Mouse (Mus musculus) MEL-GATA-1-ER (cell line): ENCODE results near the gene Tmem91.

Source experiments
- DNase-seq: peaks from one replicate; pipeline ENCODE4 v3.0.0-alpha.2; 2012; ENCODE audit warnings: low read depth; ENCODE audit errors: extremely low read depth

The Tmem91 gene

GRCm38 (mm10) chr7:25671686-25672085, 3.3 kb downstream of the Tmem91 start:
- DNase-seq: no peak

DNA sequence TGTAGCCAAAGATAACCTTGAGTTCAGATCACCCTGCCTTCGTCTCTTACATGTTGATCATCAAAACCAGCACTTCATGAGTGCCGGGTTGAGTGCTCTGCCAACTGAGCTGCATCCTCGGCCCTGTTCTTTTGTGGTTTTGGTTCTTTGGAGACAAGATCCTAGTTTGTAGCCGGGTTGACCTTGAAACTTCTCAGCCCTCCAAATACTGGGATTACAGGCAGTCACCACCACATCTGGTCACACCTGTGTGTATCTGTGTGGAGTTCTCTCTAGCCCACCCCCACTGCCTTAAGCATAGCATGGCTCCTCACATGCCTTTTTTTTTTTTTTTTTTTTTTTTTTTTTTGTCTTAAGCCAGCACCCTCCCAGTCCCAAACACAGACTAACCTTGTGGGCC, 4.9 kb downstream of the Tmem91 start:
- no peak for DNase-seq

DNA sequence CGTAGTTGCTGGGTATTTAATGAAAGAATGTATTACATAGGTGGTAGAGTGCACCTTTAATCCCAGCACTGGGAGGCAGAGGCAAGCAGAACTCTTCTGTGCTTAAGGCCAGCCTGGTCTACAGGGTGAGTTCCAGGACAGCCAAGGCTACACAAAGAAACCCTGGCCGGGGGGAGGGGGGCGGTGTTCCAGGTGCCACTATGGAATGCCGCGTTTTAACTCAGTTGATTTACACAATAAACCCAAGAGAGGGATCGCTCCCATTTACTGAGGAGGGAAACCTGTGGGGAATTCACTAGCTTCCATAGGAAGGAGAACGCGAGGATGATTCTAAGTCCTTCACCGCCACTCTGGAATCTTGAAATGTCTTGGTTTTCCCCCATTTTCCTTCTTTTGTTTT, 5.3 kb downstream of the Tmem91 start:
- DNase-seq: no peak

DNA sequence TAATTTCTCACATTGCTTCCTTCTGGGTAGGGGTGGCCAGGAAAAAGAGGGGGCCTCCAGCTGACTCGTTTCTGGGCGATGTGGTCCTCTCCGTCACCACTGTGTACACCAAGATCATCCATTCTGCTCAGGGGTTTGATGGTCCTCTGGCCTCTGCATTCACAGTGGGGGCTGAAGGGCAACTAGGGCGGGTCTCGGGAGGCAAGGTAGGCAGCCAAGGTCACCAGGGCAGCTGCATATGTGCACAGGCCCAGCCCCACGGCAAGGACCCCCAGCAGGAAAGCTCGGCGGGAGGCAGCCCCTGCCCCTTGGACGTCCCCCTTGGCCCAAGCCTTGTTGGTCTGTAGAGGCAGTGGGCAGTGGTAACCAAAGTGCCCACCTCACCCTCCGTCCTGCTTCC, 5.8 kb downstream of the Tmem91 start:
- no peak for DNase-seq

GRCm38 (mm10) chr7:25666381-25666780, 8.6 kb downstream of the Tmem91 start:
- DNase-seq: no peak

- DNase-seq: peak; percentile 98
Observed at GRCm38 (mm10) chr7:25658657-25659472, 16.1 kb downstream of the Tmem91 start, which contains the start of the genes Bckdha and Exosc5. TSS of gene Bckdha (minus strand) at chr7:25658981. TSS of gene Exosc5 (plus strand) at chr7:25659164.

DNA sequence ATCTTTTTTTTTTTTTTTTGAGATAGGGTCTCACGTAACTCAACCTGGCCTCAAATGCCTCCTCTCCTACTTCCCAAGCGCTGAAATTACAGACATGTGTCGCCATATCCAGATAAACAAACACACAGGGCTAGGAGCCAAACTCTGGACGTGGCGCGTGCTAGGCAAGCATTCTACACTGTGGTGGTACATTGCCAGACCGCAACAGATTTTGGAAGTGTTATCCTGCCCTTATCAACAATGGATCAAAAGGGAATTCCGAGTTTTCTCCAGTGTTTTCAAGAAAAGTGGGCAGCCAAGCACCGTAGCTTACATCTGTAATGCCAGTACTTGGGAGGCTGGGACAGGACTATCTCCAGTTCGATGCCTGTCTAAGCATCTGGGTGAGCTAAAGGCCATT, 17.2 kb downstream of the Tmem91 start:
- DNase-seq: no peak

GRCm38 (mm10) chr7:25655601-25656428, 19.2 kb downstream of the Tmem91 start:
- no peak for DNase-seq

- no peak for DNase-seq
Observed at GRCm38 (mm10) chr7:25652244-25652759, 22.7 kb downstream of the Tmem91 start.

DNA sequence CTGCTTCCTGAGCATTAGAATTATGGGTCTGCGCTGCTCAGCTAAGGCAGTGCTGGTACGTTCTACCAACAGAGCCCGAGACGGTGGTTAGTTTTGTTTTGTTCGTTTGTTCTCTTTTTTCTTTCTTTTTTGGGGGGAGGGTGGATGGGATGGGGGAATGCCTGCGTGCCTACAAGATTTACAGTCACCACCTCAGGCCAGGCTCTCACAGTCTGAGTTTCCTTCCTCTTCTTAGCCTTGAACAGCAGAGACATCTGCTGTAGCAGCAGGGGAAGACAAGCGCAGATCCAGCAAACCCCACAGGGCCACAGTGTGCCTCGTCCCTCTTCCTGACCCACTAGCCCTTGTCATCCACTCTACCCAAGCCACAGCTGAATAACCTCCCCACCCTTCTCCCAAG, 23.7 kb downstream of the Tmem91 start:
- DNase-seq: no peak

DNA sequence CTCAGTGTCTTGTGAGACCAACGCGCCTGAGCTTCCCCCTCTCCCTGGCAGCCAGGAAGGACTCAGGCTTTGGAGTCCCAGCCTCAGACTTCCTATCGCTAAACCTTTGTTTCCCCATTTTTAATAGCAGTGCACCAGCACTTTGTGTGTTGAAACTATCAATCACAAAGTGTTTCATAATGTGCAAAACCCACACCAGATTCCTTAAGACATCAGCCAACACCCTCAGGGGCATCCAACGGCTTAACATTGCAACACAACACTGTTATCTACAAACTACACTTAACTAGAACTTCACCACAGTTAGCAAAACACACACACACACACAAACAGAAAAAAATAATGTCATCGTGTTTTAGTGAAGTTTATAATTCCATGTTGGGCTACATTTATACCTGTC, 25.1 kb downstream of the Tmem91 start:
- no peak for DNase-seq

GRCm38 (mm10) chr7:25647574-25648123, 27.3 kb downstream of the Tmem91 start:
- DNase-seq: no peak

- DNase-seq: no peak
Observed at GRCm38 (mm10) chr7:25645074-25645473, 29.9 kb downstream of the Tmem91 start.

DNA sequence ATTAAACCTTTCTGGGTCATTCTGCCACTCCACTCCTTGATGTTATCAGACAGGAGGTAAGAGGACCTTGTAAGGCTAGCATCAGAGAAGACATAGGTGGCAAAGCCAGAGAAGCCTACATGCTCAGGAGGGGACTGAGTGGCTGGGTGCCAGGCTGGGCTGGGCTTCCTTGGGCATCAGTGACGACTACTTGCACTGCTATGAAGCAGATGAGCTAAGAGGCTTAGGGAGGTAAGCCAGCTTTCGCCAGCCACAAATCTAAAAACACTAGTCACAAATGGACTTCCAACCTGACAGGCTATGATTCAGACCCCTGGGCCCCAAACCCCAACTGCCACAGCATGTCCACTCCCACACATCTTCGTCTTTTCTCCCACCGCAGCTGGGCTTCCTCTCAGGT, 30.3 kb downstream of the Tmem91 start:
- no peak for DNase-seq

- DNase-seq: no peak
Observed at GRCm38 (mm10) chr7:25644136-25644535, 30.8 kb downstream of the Tmem91 start.

- DNase-seq: no peak
Observed at GRCm38 (mm10) chr7:25639754-25640153, 35.2 kb downstream of the Tmem91 start.

DNA sequence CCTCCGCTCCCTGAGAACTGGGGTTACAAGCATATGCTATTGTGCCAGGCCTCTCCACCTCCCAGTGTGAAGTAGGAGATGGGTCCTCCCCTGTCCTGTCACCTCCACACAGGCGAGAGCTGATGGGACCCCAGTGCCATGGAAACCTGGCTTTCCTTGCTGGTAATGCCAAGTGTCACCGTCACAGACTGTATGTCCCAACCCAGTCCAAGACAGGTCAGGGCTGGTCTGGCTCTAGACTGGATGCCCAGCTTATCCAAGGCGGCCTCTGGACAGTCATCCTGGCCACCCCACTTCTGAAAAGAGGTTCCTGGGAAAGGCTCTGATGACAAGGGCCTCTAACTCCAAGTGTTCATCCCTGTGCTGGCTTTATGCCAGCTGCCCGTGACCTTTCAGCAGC, 37.9 kb downstream of the Tmem91 start:
- no peak for DNase-seq

DNA sequence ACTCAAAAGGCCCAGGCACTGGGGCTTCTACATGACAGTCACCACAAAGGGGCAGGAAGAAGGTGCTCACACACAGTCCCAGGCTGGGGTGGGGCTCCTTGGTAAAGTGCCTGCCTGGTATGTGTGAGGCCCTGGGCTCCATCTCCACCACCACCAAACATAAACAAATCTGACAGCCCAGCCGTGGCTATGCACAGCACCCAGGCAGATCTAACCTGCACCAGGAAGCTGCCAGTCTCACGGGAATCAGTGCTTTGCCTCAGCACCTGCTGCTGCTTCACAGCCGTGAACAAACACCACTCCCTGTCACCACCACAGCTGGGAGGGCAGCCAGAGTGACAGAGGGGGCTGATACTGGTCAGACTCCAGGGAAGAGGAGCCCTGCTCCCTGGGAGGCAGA, 38.6 kb downstream of the Tmem91 start:
- DNase-seq: no peak

DNA sequence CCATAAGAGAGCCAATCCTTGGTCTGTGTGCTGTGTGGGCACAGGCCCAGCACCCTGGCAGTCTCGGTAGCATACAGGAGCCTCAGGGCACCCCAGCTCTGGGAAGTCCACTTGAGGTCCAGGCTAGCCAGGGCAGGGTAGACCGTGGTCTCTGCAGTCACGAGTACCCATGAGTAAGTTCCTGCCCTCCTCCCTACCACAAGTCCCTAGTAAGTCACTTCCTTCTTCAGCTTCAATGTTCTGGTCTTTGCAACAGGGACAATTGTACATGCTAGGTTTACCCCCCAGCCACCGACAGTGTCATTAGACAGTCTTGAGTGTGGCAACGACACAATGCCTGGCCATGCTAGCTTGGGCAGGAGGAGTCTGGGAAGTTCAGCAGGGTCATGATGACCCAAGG, 42.3 kb downstream of the Tmem91 start:
- no peak for DNase-seq

GRCm38 (mm10) chr7:25628323-25628620, 46.7 kb downstream of the Tmem91 start:
- no peak for DNase-seq

GRCm38 (mm10) chr7:25627431-25628322, 47.3 kb downstream of the Tmem91 start:
- no peak for DNase-seq
